Mouse (Mus musculus) kidney, adult 18-20 months (tissue): ENCODE data around the gene Mrps18c.
A peak's percentile ranks its signal among the peaks of the same experiment; 100 is the strongest.

ENCODE experiments used
- DNase-seq: peaks from one replicate; pipeline ENCODE4 v3.0.0; 2021

Mrps18c gene

GRCm38 (mm10) chr5:100828701-100829100, 30.3 kb downstream of the Mrps18c start:
- no peak for DNase-seq

GRCm38 (mm10) chr5:100832680-100833079, 34.3 kb downstream of the Mrps18c start:
- DNase-seq, result no peak

GRCm38 (mm10) chr5:100833841-100834240, 35.4 kb downstream of the Mrps18c start:
- no peak for DNase-seq

GRCm38 (mm10) chr5:100835862-100836538, 37.6 kb downstream of the Mrps18c start:
- no peak for DNase-seq

DNA sequence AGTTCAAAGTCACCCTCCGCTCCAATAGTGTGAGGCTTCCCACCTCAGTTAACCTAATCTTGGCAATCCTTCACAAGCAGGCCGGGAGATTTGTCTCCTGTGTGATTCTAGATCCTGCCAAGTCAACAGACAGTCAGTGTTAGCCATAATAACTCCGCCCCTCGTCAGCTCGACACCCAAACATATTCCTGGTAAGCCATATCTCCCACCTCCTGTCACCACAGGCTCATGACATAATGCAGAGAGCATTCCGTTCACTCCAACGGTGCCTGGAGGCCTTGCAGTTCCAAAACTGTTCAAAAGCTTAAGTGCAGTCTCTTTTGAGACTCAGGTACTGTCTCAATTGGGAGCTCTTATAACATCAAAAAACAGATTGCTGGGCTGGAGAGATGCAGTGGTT, 39.5 kb downstream of the Mrps18c start:
- no peak for DNase-seq

DNA sequence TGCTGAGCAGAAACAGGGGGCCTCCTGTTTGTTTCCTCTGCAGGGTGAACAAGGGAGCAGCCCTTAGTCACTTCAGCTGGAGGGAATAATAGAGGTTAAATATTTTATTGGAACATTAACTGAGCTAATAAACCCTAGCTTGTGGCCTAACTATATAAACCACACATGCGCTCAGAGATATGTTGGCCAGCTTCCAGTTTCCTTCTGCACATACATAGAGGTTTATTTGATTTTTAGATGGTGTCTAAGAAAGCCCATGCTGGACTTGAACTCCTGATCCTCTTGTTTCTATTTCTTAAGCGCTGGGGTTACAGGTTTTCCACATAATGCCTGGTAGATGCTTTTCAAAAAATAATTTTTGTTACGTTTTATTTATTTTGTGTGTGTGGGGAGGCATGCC, 46.1 kb downstream of the Mrps18c start:
- no peak for DNase-seq

- peak; percentile 45 for DNase-seq
Observed at GRCm38 (mm10) chr5:100845485-100845847, 47.0 kb downstream of the Mrps18c start, which contains the start of gene Gpat3. Gene Gpat3, plus strand, starts transcription at chr5:100845713.

DNA sequence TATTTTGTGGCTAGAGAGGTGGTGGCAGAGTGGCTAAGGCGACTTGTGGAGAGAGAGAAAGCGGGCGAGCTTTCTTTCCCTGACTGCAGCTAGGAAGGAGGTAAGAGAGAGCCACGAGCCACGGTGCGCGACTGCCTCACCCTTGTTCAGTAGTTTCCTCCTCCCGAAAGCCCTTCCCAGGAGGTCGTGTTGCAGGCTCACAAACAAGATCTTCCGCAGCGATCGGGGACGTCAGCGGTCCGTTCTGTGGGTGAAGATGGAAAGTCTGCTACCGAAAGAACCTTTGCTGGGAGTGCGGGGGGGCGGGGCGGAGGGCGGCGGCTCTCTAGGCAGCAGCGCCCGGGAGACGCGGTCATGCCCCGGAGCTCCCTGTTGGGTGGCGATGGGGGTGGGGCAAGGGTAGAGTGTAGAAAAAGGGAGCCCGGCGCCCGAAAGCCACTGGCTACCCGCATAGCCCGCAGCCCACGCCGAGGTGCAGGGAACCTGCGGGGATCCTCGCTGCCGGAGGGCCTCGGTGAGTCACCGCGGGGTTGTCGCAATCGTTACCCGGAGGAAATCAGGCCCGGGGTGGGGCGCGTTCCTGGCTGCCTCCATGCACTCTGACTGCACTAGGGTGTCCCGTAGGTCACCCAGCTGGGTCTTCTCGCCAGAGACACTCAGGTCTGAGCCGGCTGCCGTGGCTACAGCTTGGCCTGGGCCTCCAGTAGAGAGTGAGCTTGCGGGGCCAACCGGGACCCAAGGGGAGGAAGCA, 47.6 kb downstream of the Mrps18c start:
- DNase-seq, result peak; percentile 75

DNA sequence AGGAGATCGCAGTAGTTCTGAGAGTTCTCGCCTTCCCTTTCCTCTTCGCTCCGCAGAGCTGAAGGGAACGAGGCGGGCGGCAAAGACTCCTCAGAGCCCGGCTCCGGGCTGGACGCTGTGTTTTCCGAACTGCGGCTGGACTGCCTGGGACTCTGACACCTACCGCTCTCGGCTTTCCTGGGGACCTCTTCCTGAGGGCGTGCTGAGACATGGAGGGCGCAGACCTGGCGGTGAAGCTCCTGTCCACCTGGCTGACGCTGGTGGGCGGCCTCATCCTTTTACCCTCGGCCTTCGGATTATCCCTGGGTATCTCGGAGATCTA, 48.1 kb downstream of the Mrps18c start:
- DNase-seq, result no peak

- DNase-seq, result no peak
Observed at GRCm38 (mm10) chr5:100847143-100847542, 48.7 kb downstream of the Mrps18c start.

GRCm38 (mm10) chr5:100853963-100854362, 55.5 kb downstream of the Mrps18c start:
- no peak for DNase-seq
